In genomic region chr9:43674321-43674720, GRCm38 (mm10) we compare ENCODE assay signal across 15 mouse cellular contexts.
"Had no signal": no experiment of that assay in that cellular context is flagged by ENCODE, and none has a peak within 500 bp of the region (broad histone marks: within the 10 kb centered on the region; RNA-seq: fewer than 3 reads in every experiment).

No protein-coding gene starts in this region.

- H3K27ac ChIP-seq: kidney, postnatal 0 days; limb, embryonic 12.5 days; liver, embryonic 13.5 days; lung, embryonic 15.5 days; macrophage; midbrain, embryonic 15.5 days; stomach, postnatal 0 days had no signal

- H3K27me3 ChIP-seq: lung, embryonic 15.5 days; midbrain, embryonic 15.5 days had no signal

- H3K4me1 ChIP-seq: liver, embryonic 13.5 days; lung, embryonic 15.5 days; megakaryocyte, embryonic 14.5 days had no signal

- ATAC-seq: liver, postnatal 0 days; midbrain, embryonic 15.5 days had no signal

- H3K36me3 ChIP-seq: limb, embryonic 12.5 days; liver, embryonic 13.5 days; lung, embryonic 15.5 days; midbrain, embryonic 15.5 days had no signal

- H3K9ac ChIP-seq: limb, embryonic 12.5 days; liver, embryonic 13.5 days; liver, postnatal 0 days; lung, embryonic 15.5 days; midbrain, embryonic 15.5 days had no signal

- H3K4me2 ChIP-seq: limb, embryonic 12.5 days; liver, embryonic 13.5 days; lung, embryonic 15.5 days; midbrain, embryonic 15.5 days had no signal

- H3K4me3 ChIP-seq: limb, embryonic 12.5 days; liver, embryonic 13.5 days; lung, embryonic 15.5 days; megakaryocyte, embryonic 14.5 days; midbrain, embryonic 15.5 days had no signal

- H3K9me3 ChIP-seq: limb, embryonic 12.5 days; liver, embryonic 13.5 days; lung, embryonic 15.5 days; megakaryocyte, embryonic 14.5 days; midbrain, embryonic 15.5 days had no signal

- DNase-seq: kidney, adult 11 months; kidney, adult 9 months; kidney, postnatal 36 days; liver; liver, embryonic 13.5 days; liver, postnatal 0 days; lung, postnatal 14 days; thymus, postnatal 4 days had no signal
